Mouse (Mus musculus): ENCODE data around the gene Laptm4a. TPM values are rescaled to one million over a fixed set of nuclear protein-coding genes. Genes with fewer than 3 reads are reported as not detected.

Gene Laptm4a
- polyA plus RNA-seq, 2 experiments: 45.9 to 63.4 TPM

DNA sequence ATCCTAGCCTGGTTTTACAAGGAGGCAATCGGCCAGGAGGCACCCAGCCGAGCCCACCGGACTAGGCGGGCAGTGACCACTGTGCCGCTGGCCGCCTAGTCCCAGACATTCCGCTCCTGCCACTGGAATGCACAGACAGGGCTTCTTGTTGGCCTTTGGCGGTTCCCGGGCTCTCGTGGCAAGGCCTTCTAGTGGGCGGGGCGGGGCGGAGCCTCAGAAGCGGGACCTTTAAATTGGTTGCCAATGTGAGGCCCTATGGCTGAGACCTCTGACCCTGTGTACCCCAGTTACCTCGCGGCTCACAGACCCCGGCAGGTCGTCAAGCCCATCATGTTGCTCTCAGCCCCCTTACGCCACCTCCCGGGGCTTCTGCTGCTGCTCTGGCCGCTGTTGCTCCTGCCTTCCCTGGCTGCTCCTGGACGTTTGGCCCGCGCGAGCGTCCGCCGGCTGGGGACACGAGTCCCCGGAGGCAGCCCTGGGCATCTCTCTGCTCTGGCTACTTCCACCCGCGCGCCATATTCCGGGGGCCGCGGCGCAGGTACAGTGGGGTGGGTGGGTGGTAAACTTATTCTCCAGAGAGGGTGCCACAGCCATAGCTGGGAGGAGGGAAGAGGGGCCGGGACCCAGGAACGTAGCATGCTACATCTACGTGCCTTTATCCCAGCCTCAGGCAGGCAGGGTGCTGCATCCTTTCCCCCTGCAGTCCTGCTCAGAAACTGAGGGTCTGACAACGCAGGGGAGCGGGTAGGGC is 26.4 kb downstream of the Laptm4a start, which contains the start of gene Matn3:
TSS of gene Matn3 (plus strand) at position 216 of the 751 bp plus-strand sequence.
- WGBS (ENCODE audit: insufficient replicate concordance): 3% methylated on average over 38 of the region's 42 CpGs
- Histone ChIP-seq H3K27ac (no peak within 1 kb of the TSS), H3K9me3 (ENCODE audit: control insufficient read depth, low read length) (no peaks in the 10 kb centered on the region), H3K4me3 (ENCODE audit: insufficient read depth in 1 of 2, low read depth in 2 of 2, low read length in 2 of 2) (peak within 1 kb of the TSS; percentile 25 to 28; a peak in 3 of 4 replicates), H3K9ac (replicated peaks) (no peak within 1 kb of the TSS), H3K4me1 (replicated peaks; ENCODE audit: control insufficient read depth in 2 of 2, insufficient read depth in 2 of 2, low read length in 1 of 2) (no peaks in the 10 kb centered on the region), H3K36me3 (replicated peaks; ENCODE audit: control insufficient read depth, insufficient read depth, low read depth) (no peaks in the 10 kb centered on the region), H3K4me2 (ENCODE audit: low read depth) (peak within 1 kb of the TSS; percentile 61), H3K27me3 (ENCODE audit: control insufficient read depth, insufficient read depth, low read length) (peaks cover 7% of the 10 kb centered on the region)
- peak; percentile 23; the same call in 1 of the 2 replicates for ATAC-seq (ENCODE audit: insufficient read depth)
- DNase-seq (ENCODE audit: low read depth in 3 of 3, low spot score in 3 of 3): peak; percentile 20 to 26 (median 23)
- TF ChIP-seq EP300 (IDR thresholded peaks at IDR 0.05; ENCODE audit: low read depth) (no peak), CTCF (IDR thresholded peaks at IDR 0.05; ENCODE audit: low read depth) (no peak)

DNA sequence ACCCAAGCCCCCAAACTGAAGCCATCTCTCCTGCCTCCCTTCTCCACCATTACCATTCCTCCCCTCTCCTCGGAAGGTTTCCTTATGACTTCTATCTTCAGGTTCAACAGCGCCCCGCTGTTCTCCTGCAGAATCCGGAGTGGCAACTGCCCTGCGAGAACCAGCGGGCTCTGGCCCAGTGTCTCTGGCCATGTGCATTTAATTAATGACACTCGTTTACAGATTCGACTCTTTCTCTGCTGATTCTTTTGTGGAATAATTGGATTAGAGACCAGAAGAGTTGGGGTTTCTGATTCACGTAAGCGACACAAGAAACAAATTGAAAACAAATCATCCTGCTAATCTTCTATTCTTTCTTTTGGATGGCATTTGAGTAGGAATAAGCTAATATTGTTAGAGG is 31.7 kb downstream of the Laptm4a start:
- no peak overlapping the region for H3K9ac ChIP-seq (replicated peaks)
- H3K27ac ChIP-seq: no peak overlapping the region
- no peak overlapping the region for H3K4me3 ChIP-seq (ENCODE audit: insufficient read depth in 1 of 2, low read depth in 2 of 2, low read length in 2 of 2)
- no peak overlapping the region for H3K4me2 ChIP-seq (ENCODE audit: low read depth)
- DNase-seq (ENCODE audit: low read depth in 3 of 3, low spot score in 3 of 3): no peak
- no peaks in the 10 kb centered on the region for H3K4me1 ChIP-seq (replicated peaks; ENCODE audit: control insufficient read depth in 2 of 2, insufficient read depth in 2 of 2, low read length in 1 of 2)
- H3K9me3 ChIP-seq (ENCODE audit: control insufficient read depth, low read length): no peaks in the 10 kb centered on the region
- no peaks in the 10 kb centered on the region for H3K36me3 ChIP-seq (replicated peaks; ENCODE audit: control insufficient read depth, insufficient read depth, low read depth)
- WGBS (ENCODE audit: insufficient replicate concordance): 70% methylated on average over 10 of the region's 10 CpGs
- TF ChIP-seq EP300 (IDR thresholded peaks at IDR 0.05; ENCODE audit: low read depth) (no peak), CTCF (IDR thresholded peaks at IDR 0.05; ENCODE audit: low read depth) (no peak)
- ATAC-seq (ENCODE audit: insufficient read depth): no peak
- peaks cover 4% of the 10 kb centered on the region for H3K27me3 ChIP-seq (ENCODE audit: control insufficient read depth, insufficient read depth, low read length)

DNA sequence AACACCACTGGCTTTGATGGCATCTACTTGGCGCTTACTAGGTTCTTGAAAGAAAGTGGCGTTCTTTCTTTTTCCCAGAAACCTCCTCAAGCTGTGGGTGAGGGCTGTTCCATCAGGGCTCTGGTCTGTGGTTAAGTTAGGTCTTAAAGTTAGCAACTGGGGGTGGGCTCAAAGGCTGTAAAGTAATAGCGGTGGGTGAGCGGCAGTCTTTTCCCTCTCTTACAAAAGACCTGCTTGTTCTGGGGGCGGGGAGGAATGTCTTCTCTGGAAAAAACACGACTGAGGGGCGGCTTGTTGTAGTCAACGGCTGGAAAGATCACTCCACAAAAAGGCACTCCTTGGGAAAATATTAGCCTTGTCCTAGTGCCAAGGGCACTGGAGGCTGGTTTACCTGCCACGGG is 32.7 kb downstream of the Laptm4a start:
- no peak for ATAC-seq (ENCODE audit: insufficient read depth)
- Histone ChIP-seq H3K36me3 (replicated peaks; ENCODE audit: control insufficient read depth, insufficient read depth, low read depth) (no peaks in the 10 kb centered on the region), H3K9ac (replicated peaks) (no peak overlapping the region), H3K9me3 (ENCODE audit: control insufficient read depth, low read length) (no peaks in the 10 kb centered on the region), H3K4me3 (ENCODE audit: insufficient read depth in 1 of 2, low read depth in 2 of 2, low read length in 2 of 2) (no peak overlapping the region), H3K27me3 (ENCODE audit: control insufficient read depth, insufficient read depth, low read length) (no peaks in the 10 kb centered on the region), H3K4me2 (ENCODE audit: low read depth) (no peak overlapping the region), H3K4me1 (replicated peaks; ENCODE audit: control insufficient read depth in 2 of 2, insufficient read depth in 2 of 2, low read length in 1 of 2) (no peaks in the 10 kb centered on the region), H3K27ac (no peak overlapping the region)
- TF ChIP-seq CTCF (IDR thresholded peaks at IDR 0.05; ENCODE audit: low read depth): no peak
- TF ChIP-seq EP300 (IDR thresholded peaks at IDR 0.05; ENCODE audit: low read depth): no peak
- no peak for DNase-seq (ENCODE audit: low read depth in 3 of 3, low spot score in 3 of 3)
- 55% methylated on average over 9 of the region's 9 CpGs for WGBS (ENCODE audit: insufficient replicate concordance)

DNA sequence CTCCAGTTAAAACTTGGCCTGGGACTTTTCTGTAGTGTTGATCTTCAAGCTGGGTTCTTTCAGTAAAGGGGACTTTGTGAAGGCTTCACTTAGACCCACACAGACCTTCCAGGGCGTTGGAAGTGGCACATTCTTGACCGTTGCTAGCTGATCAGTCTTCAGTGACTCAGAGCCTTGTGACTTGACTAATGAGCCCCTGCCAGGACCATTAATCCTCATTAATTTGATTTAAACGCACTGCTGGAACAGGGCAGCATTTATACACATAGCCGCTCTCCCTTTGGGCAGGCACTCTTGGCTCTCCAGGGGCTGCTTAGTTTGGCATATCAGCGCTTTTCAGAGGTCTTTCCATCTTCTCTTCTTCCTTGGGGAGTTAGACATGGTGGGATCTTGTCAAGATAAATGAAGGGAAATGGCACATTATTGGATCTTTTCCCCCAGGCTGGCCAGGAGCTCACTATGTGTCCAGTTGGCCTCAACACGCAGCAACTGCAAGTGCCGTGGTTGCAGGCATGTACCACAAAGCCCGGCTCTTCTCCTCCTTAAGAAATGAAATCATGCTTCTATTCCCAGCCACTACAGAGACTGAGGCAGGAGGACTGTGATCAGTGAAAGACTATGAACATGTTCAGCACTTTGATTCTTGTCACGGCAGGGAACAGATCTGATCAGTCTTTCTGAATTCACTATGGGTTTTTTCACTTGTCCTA is 40.3 kb downstream of the Laptm4a start:
- TF ChIP-seq CTCF (IDR thresholded peaks at IDR 0.05; ENCODE audit: low read depth): no peak
- TF ChIP-seq EP300 (IDR thresholded peaks at IDR 0.05; ENCODE audit: low read depth): no peak
- H3K9ac ChIP-seq (replicated peaks): no peak overlapping the region
- DNase-seq (ENCODE audit: low read depth in 3 of 3, low spot score in 3 of 3): no peak
- no peaks in the 10 kb centered on the region for H3K36me3 ChIP-seq (replicated peaks; ENCODE audit: control insufficient read depth, insufficient read depth, low read depth)
- no peaks in the 10 kb centered on the region for H3K9me3 ChIP-seq (ENCODE audit: control insufficient read depth, low read length)
- H3K27me3 ChIP-seq (ENCODE audit: control insufficient read depth, insufficient read depth, low read length): no peaks in the 10 kb centered on the region
- H3K4me3 ChIP-seq (ENCODE audit: insufficient read depth in 1 of 2, low read depth in 2 of 2, low read length in 2 of 2): no peak overlapping the region
- no peak overlapping the region for H3K4me2 ChIP-seq (ENCODE audit: low read depth)
- ATAC-seq (ENCODE audit: insufficient read depth): no peak
- H3K27ac ChIP-seq: no peak overlapping the region
- 66% methylated on average over 9 of the region's 9 CpGs for WGBS (ENCODE audit: insufficient replicate concordance)
- no peaks in the 10 kb centered on the region for H3K4me1 ChIP-seq (replicated peaks; ENCODE audit: control insufficient read depth in 2 of 2, insufficient read depth in 2 of 2, low read length in 1 of 2)

DNA sequence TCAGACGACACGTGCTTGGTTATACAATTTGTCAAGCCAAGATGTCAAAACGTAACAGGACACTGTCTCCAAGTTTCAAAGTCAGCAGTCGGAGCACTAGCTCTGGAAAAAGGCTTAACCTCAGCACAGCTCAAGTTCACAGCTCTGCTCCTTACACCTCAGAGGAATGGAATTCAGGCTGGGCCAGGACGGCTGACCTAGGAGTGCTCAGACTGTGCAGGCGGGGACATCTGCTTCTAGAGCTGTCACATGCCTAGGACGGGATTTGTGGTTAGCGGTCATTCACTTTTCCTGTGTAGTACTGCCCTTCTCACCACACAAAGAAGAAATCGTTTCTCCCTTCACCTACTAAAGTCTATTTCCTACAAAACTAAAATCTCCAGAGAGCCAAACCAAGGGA is 48.4 kb downstream of the Laptm4a start:
- ATAC-seq (ENCODE audit: insufficient read depth) (no peak), DNase-seq (ENCODE audit: low read depth in 3 of 3, low spot score in 3 of 3) (no peak)
- H3K27me3 ChIP-seq (ENCODE audit: control insufficient read depth, insufficient read depth, low read length): peaks cover 9% of the 10 kb centered on the region
- no peak overlapping the region for H3K9ac ChIP-seq (replicated peaks)
- H3K36me3 ChIP-seq (replicated peaks; ENCODE audit: control insufficient read depth, insufficient read depth, low read depth): no peaks in the 10 kb centered on the region
- H3K9me3 ChIP-seq (ENCODE audit: control insufficient read depth, low read length): no peaks in the 10 kb centered on the region
- peaks cover 0 to 5% of the 10 kb centered on the region in 2 experiments; a peak in 1 of 4 replicates for H3K4me1 ChIP-seq (replicated peaks; ENCODE audit: control insufficient read depth in 2 of 2, insufficient read depth in 2 of 2, low read length in 1 of 2)
- 14% methylated on average over 9 of the region's 9 CpGs for WGBS (ENCODE audit: insufficient replicate concordance)
- no peak for TF ChIP-seq EP300 (IDR thresholded peaks at IDR 0.05; ENCODE audit: low read depth)
- TF ChIP-seq CTCF (IDR thresholded peaks at IDR 0.05; ENCODE audit: low read depth): no peak
- no peak overlapping the region for H3K4me2 ChIP-seq (ENCODE audit: low read depth)
- no peak overlapping the region for H3K4me3 ChIP-seq (ENCODE audit: insufficient read depth in 1 of 2, low read depth in 2 of 2, low read length in 2 of 2)
- H3K27ac ChIP-seq: no peak overlapping the region

Data from liver, embryonic 14.5 days (tissue).